Mouse (Mus musculus): ENCODE measurements around the gene Olfr320. TPM values are rescaled to one million over a fixed set of nuclear protein-coding genes. Genes with fewer than 3 reads are reported as not detected.

The Olfr320 gene
- not detected in 2 replicates for polyA plus RNA-seq (2012; ENCODE audit: insufficient read depth, low replicate concordance)

GRCm38 (mm10) chr11:58680799-58681198, at the start of gene Olfr320:
Gene Olfr320 (plus strand): TSS chr11:58681099.
- H3K27me3 ChIP-seq (replicated peaks) = peaks cover 2% of the 10 kb centered on the region
- H3K4me3 ChIP-seq (replicated peaks) = no peak within 1 kb of the TSS
- no peaks in the 10 kb centered on the region for H3K36me3 ChIP-seq (replicated peaks; ENCODE audit: low read length)
- no peaks in the 10 kb centered on the region for H3K9me3 ChIP-seq
- no peaks in the 10 kb centered on the region for H3K4me1 ChIP-seq
- no peak for TF ChIP-seq FLI1 (IDR thresholded peaks at IDR 0.05; ENCODE audit: low read length)
- TF ChIP-seq GATA1 (IDR thresholded peaks at IDR 0.05; ENCODE audit: borderline replicate concordance, low read length) = no peak

GRCm38 (mm10) chr11:58634878-58635277, 46.0 kb upstream of the Olfr320 start:
- peaks cover 71% of the 10 kb centered on the region for H3K4me1 ChIP-seq
- H3K4me3 ChIP-seq (replicated peaks) = peak overlapping the region; percentile 83
- H3K36me3 ChIP-seq (replicated peaks; ENCODE audit: low read length) = no peaks in the 10 kb centered on the region
- TF ChIP-seq GATA1 (IDR thresholded peaks at IDR 0.05; ENCODE audit: borderline replicate concordance, low read length) = no peak
- TF ChIP-seq FLI1 (IDR thresholded peaks at IDR 0.05; ENCODE audit: low read length) = no peak
- H3K27me3 ChIP-seq (replicated peaks) = no peaks in the 10 kb centered on the region
- no peaks in the 10 kb centered on the region for H3K9me3 ChIP-seq

GRCm38 (mm10) chr11:58636376-58636977, 44.4 kb upstream of the Olfr320 start:
- TF ChIP-seq GATA1 (IDR thresholded peaks at IDR 0.05; ENCODE audit: borderline replicate concordance, low read length) = no peak
- no peak for TF ChIP-seq FLI1 (IDR thresholded peaks at IDR 0.05; ENCODE audit: low read length)
- Histone ChIP-seq H3K9me3 (no peaks in the 10 kb centered on the region), H3K36me3 (replicated peaks; ENCODE audit: low read length) (no peaks in the 10 kb centered on the region), H3K4me1 (peaks cover 78% of the 10 kb centered on the region), H3K4me3 (replicated peaks) (peak overlapping the region; percentile 87), H3K27me3 (replicated peaks) (no peaks in the 10 kb centered on the region)

- peak overlapping the region; percentile 8 for H3K4me3 ChIP-seq (replicated peaks)
- peaks cover 82% of the 10 kb centered on the region for H3K4me1 ChIP-seq
- peaks cover 6% of the 10 kb centered on the region for H3K36me3 ChIP-seq (replicated peaks; ENCODE audit: low read length)
- H3K27me3 ChIP-seq (replicated peaks) = no peaks in the 10 kb centered on the region
- no peaks in the 10 kb centered on the region for H3K9me3 ChIP-seq
- no peak for TF ChIP-seq FLI1 (IDR thresholded peaks at IDR 0.05; ENCODE audit: low read length)
- TF ChIP-seq GATA1 (IDR thresholded peaks at IDR 0.05; ENCODE audit: borderline replicate concordance, low read length) = no peak
These were observed 42.7 kb upstream of the Olfr320 start for GRCm38 (mm10) chr11:58638176-58638701.

- H3K9me3 ChIP-seq = no peaks in the 10 kb centered on the region
- H3K27me3 ChIP-seq (replicated peaks) = no peaks in the 10 kb centered on the region
- TF ChIP-seq GATA1 (IDR thresholded peaks at IDR 0.05; ENCODE audit: borderline replicate concordance, low read length) (no peak), FLI1 (IDR thresholded peaks at IDR 0.05; ENCODE audit: low read length) (no peak)
- H3K36me3 ChIP-seq (replicated peaks; ENCODE audit: low read length) = peaks cover 28% of the 10 kb centered on the region
- peak within 1 kb of the TSS; percentile 96 for H3K4me3 ChIP-seq (replicated peaks)
- peaks cover 80% of the 10 kb centered on the region for H3K4me1 ChIP-seq
These were observed 40.5 kb upstream of the Olfr320 start, which contains the start of gene Trim58 for GRCm38 (mm10) chr11:58640272-58640867. Gene Trim58 (plus strand): TSS chr11:58640465.

- H3K9me3 ChIP-seq = no peaks in the 10 kb centered on the region
- H3K36me3 ChIP-seq (replicated peaks; ENCODE audit: low read length) = peaks cover 34% of the 10 kb centered on the region
- peak overlapping the region; percentile 96 for H3K4me3 ChIP-seq (replicated peaks)
- H3K4me1 ChIP-seq = peaks cover 82% of the 10 kb centered on the region
- H3K27me3 ChIP-seq (replicated peaks) = no peaks in the 10 kb centered on the region
- TF ChIP-seq GATA1 (IDR thresholded peaks at IDR 0.05; ENCODE audit: borderline replicate concordance, low read length) (peak; percentile 91), FLI1 (IDR thresholded peaks at IDR 0.05; ENCODE audit: low read length) (no peak)
These were observed 39.8 kb upstream of the Olfr320 start for GRCm38 (mm10) chr11:58641057-58641456.

- H3K4me3 ChIP-seq (replicated peaks) = peak overlapping the region; percentile 96
- TF ChIP-seq GATA1 (IDR thresholded peaks at IDR 0.05; ENCODE audit: borderline replicate concordance, low read length) (no peak; the same call in 2 of the 3 replicates), FLI1 (IDR thresholded peaks at IDR 0.05; ENCODE audit: low read length) (no peak)
These were observed 39.1 kb upstream of the Olfr320 start for GRCm38 (mm10) chr11:58641638-58642358.

GRCm38 (mm10) chr11:58643350-58643749, 37.5 kb upstream of the Olfr320 start:
- Histone ChIP-seq H3K4me3 (replicated peaks) (peak overlapping the region; percentile 96), H3K36me3 (replicated peaks; ENCODE audit: low read length) (peaks cover 57% of the 10 kb centered on the region), H3K9me3 (no peaks in the 10 kb centered on the region), H3K27me3 (replicated peaks) (no peaks in the 10 kb centered on the region), H3K4me1 (peaks cover 74% of the 10 kb centered on the region)
- no peak for TF ChIP-seq FLI1 (IDR thresholded peaks at IDR 0.05; ENCODE audit: low read length)
- no peak for TF ChIP-seq GATA1 (IDR thresholded peaks at IDR 0.05; ENCODE audit: borderline replicate concordance, low read length)

More at GRCm38 (mm10) chr11:58641638-58642358, 39.1 kb upstream of the Olfr320 start:
- no peaks in the 10 kb centered on the region for H3K9me3 ChIP-seq
- H3K4me1 ChIP-seq = peaks cover 82% of the 10 kb centered on the region
- peaks cover 42% of the 10 kb centered on the region for H3K36me3 ChIP-seq (replicated peaks; ENCODE audit: low read length)
- H3K27me3 ChIP-seq (replicated peaks) = no peaks in the 10 kb centered on the region

- Histone ChIP-seq H3K36me3 (replicated peaks; ENCODE audit: low read length) (peaks cover 42% of the 10 kb centered on the region), H3K9me3 (no peaks in the 10 kb centered on the region), H3K4me3 (replicated peaks) (no peak overlapping the region), H3K27me3 (replicated peaks) (peaks cover 1% of the 10 kb centered on the region), H3K4me1 (peaks cover 19% of the 10 kb centered on the region)
- TF ChIP-seq GATA1 (IDR thresholded peaks at IDR 0.05; ENCODE audit: borderline replicate concordance, low read length) = no peak
- no peak for TF ChIP-seq FLI1 (IDR thresholded peaks at IDR 0.05; ENCODE audit: low read length)
These were observed 25.7 kb upstream of the Olfr320 start for GRCm38 (mm10) chr11:58655151-58655550.
